Mouse (Mus musculus) embryonic fibroblast, embryonic 13.5 days (primary cell): ENCODE measurements around the gene Xpo5.

Experiments used
- CTCF ChIP-seq: IDR thresholded peaks from 2 replicates; pipeline ENCODE4 v1.5.1; 2011; ENCODE audit warnings: mild to moderate bottlenecking, control low read depth, low read length, moderate library complexity, borderline replicate concordance; ENCODE audit not compliant: insufficient read depth
- POLR2A ChIP-seq: IDR thresholded peaks from 2 replicates; pipeline ENCODE4 v1.6.1; 2011; ENCODE audit warnings: low read depth, mild to moderate bottlenecking, control low read depth, low read length, moderate library complexity

DNA sequence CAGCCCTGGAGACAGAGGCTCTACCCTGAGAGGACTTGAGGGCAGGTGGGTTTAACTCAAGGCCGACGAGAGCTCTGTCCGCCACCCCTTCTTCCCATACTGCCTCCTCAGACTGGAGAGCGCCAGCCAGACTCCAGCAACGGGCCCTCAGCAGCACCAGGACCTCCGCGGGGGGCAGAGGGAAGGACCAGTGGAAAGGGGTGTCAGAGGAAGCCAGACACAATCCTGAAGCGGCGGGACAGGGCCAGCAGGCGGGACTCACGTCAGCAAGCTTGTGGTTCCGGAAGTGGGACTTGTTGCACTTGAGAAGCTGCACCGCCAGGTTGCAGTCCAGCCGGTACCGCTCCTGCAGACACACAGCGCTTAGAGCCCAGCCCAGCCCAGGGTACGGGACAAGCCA lies 57.1 kb downstream of the Xpo5 start:
- no peak for TF ChIP-seq CTCF
- no peak for TF ChIP-seq POLR2A
